ENCODE assay signal across 13 mouse cellular contexts in genomic region chr4:36311431-36311830, GRCm38 (mm10).
"Had no signal": no experiment of that assay in that cellular context is flagged by ENCODE, and none has a peak within 500 bp of the region (broad histone marks: within the 10 kb centered on the region; RNA-seq: fewer than 3 reads in every experiment).

No protein-coding gene starts in this region.

- H3K36me3 ChIP-seq: limb, embryonic 12.5 days; liver, embryonic 13.5 days; midbrain, embryonic 12.5 days had no signal

- H3K27me3 ChIP-seq: limb, embryonic 12.5 days; liver, embryonic 13.5 days; midbrain, embryonic 12.5 days had no signal

- DNase-seq: kidney, adult 8-10 months; kidney, postnatal 25 days; liver; liver, embryonic 13.5 days; liver, postnatal 0 days; spleen, adult 18-20 months; thymus, adult 18-20 months; thymus, postnatal 14 days had no signal

- H3K4me2 ChIP-seq: limb, embryonic 12.5 days; liver, embryonic 13.5 days; midbrain, embryonic 12.5 days had no signal

- H3K27ac ChIP-seq: limb, embryonic 12.5 days; liver, embryonic 13.5 days; midbrain, embryonic 12.5 days had no signal

- ATAC-seq: inflammation-experienced regulatory T-cells, adult 6 months; intestine, postnatal 0 days; liver, postnatal 0 days; midbrain, embryonic 16.5 days had no signal

- H3K9ac ChIP-seq: limb, embryonic 12.5 days; liver, embryonic 13.5 days; liver, postnatal 0 days; midbrain, embryonic 12.5 days had no signal

- H3K4me3 ChIP-seq: limb, embryonic 12.5 days; liver, embryonic 13.5 days; midbrain, embryonic 12.5 days had no signal

- H3K4me1 ChIP-seq: limb, embryonic 12.5 days; liver, embryonic 13.5 days; midbrain, embryonic 12.5 days had no signal

- H3K9me3 ChIP-seq: limb, embryonic 12.5 days; liver, embryonic 13.5 days; midbrain, embryonic 12.5 days had no signal
